Mouse (Mus musculus) CD4-positive helper T cell, adult 2 months (primary cell): Measurements from ENCODE around the gene Ccdc188.

Experiments
- DNase-seq: peaks from one replicate; pipeline ENCODE4 v3.0.0-alpha.2; 2012; ENCODE audit warnings: low read depth, missing footprints, low spot score

The Ccdc188 gene

DNA sequence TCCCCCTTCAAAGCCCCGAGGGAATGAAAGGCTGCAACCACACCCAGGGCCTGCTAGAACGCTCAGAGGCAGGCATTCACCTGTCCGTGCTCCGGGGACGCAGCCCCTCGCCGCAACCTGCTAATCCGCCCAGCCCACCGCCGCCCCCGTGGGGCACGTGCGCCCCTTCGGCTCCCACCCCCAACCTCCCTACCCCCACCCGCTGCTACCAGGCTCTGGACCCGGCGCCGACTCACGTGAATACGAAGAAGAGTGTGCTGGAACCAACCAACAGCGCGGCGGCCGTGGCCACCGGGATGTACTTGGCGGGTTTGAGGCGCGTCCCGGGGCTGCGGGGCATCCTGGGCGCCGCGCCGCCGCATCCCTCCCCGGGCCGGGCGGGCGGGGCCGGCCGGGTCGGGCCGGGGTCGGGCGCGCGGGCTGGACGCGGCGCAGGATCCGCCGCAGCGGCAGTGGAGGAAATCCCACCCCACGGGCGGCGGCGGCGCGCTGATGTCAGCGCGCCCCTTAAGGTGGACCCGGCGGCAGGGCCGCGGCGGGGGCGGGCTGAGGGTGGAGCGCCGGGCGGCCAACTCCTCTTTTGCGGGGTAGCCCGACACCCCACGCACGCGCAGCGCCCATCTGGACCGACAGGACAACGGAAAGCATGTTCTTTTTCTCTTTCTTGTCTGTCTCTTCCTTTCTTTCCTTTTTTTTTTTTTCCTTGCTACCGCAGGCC, 17.2 kb downstream of the Ccdc188 start, which contains the start of gene Zdhhc8:
TSS of gene Zdhhc8 (minus strand) at position 466 of the 718 bp plus-strand sequence.
- DNase-seq, result peak; percentile 76

DNA sequence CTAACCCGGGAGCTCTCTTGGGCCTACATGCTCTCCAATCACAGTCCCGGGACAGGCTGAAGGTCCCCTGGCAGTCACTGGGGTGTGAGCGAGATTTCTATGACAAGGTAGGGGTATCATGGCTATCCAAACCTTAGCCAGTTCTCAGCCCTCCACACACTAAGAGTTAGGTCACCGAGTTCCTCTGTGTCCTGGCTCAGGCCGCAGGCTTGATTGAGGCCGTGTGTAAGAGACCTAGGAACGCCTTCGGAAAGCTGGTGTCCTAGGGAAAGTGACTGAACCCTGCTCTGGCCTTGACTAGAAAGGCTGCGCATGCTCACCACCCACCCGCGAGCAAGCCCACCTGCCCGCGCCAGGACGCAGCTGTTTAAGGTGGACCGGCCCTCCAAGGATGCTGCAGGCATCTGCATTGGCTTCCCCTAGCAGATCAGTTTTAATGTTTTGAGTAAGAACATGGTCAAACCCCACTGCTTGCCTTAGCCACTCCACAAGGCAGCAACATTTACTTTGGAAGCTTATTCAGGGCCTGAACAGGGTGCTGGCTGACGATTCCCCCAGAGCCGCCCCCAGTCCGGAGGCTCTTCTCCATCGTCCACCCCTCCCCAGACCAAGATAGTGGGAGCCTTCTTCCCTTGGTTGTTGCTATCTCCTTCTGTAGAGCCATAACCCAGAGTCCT, 17.8 kb downstream of the Ccdc188 start:
- DNase-seq, result peak; percentile 33

DNA sequence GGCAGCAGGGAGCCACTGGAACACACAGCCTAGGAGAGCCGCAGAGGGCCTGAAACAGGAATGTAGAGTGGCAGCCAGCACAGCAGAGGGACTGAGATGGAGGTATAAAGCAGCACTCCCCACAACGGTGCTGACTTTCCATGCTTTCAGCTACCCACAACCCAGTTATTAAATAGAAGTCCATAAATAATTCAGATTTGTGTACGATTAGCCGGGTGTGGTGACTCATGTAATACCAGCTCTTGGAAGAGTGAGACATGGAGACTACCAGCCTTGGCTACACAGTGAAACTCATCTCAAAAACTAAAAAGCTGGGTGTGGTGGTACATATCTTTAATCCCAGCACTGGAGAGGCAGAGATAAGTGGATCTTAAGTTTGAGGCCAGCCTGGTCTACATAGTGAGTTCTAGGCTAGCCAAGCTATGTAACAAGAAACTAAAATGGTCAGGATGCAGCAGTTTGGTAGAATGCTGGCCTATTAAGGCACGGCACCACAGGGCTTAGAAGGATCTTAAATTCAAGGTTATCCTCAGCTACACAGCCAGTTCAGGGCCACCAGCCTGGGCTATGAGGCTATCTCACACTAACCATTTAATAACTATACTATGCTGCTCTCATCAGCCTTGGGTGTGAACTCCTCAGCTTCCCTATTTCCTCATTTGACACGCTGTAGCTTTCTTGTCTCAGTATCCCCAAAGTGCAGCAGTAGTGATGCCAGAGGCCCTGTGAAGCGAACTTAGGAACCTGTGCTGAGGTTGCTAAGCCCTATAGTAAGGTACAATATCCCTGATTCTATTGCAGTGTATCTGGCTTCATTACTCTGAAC, 19.2 kb downstream of the Ccdc188 start:
- no peak for DNase-seq

DNA sequence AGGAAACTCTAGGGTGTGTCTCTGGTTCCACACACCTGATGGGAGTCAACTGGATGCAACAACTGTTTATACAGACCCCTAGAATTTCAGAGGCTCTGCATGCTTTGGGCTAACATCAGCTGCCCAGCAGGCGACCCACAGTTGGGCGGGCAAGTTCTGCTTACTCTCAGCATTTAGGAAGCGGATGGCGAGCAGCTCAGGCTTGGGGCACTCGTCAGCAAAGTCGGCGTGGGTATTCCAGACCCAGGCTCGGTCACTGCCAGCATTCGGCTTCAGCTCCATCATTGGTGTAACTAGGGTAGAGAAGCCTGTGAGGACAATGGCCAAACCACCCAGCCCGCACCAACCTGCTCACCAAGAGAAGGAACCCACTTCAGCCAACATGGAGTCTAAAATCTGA, 23.9 kb downstream of the Ccdc188 start:
- no peak for DNase-seq

DNA sequence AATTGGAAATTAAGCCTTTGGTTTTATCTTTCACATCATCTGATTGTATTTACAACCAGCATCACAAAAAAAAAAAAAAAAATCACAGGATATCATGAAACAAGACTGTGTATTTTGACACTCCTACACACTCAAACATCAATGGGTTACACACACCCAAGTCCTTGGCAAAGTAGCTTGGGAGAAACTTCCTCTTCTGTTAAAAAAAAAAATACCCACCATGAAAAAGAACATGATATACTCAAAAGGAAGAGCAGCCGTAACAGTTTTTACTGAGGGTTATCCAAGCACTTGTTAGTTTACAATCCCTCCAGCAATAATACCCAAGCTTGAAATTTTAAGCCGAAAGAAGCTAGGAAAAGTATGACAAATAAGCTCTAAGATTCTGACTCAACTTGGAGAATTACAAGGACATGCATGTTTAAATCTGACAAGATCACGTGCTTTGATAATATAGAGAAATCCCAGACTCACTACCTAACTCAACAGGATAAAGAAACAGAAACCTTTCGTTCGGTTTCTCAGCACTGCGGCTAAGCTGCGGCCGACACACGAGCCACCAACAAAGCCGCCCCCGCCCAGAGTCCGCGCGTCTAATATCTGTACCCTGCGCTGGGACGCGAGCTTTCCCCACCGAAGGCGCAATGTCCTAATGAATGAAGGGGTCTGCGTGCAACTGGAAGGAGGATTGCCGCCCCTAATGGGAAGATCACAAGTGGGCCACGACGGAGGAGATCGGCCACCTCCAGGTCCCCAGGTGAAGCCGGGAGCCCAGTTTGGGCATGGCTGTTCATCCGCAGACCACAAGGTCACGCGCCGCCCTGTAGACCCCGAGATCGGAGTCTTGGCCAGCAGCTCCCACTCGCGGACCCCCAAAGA, 30.1 kb downstream of the Ccdc188 start:
- DNase-seq, result peak; percentile 50

DNA sequence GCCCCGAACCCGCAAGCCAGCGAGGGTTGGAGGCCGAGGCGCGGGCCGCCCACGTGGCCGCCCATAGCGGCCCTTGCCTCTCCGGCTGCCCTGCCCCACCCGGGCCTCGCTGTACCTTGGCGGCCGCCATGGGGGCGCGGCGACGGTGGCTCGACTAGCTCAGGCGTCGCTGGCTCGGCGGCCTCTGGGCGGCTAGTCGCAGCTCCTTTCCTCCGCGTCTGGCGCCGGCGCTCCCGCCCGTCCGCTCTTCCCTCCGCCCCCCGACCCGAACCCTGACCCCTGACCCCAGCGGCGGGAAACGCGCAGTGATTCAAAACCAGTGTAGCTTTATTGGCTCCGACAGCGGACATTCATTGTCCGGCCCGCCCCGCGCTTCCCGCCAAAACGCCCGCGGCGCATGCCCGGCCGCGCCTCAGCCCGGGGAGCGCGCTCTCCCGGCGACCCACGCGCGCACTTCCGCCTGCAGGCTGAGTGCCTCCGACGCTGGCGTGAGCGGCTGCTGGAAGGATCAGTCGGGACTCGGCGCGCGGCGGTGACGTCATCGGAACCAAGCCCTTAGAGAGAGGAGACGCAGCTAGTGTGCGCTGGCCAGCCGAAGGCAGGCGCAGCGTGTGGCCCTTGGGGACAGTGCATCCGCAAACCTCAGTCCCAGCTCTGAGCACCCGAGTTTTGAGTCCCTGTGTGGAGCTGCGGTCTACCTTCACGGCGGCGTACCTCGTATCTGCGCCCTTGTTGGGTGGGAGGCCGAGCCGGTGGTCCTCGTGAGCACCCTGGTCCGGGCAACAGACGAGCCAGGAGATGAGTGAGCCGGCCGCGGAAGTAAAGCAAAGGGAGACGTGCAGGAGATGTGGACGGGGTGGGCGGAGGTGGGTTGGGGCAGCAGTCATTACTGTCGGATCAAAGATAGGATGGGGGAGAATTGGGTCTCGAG, 31.0 kb downstream of the Ccdc188 start, which contains the start of the genes Trmt2a and Ranbp1:
TSS of gene Trmt2a (plus strand) at position 247 of the 931 bp plus-strand sequence.
TSS of gene Ranbp1 (minus strand) at position 300 of the 931 bp plus-strand sequence.
- DNase-seq, result peak; percentile 99

DNA sequence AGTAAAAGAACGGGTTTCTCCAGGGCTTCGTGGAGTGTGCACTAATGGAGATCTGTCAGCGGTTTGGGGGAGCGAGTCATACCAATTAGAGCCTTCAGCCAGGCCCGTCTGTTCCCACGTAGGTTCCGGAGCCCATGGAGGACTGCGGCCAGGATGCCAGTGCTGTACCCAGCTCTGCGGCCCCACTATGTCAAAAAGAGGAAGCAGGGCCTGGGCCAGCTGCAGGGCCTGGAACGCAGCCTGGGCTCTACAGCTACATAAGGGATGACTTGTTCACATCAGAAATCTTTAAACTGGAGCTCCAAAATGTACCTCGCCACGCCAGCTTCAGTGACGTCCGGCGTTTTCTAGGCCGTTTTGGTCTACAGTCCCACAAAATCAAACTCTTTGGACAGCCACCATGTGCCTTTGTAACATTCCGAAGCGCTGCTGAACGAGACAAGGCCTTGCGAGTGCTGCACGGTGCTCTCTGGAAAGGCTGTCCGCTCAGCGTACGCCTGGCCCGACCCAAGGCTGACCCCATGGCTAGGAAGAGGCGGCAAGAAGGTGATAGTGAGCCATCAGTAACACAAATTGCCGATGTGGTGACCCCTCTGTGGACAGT, 31.8 kb downstream of the Ccdc188 start:
- DNase-seq, result no peak

DNA sequence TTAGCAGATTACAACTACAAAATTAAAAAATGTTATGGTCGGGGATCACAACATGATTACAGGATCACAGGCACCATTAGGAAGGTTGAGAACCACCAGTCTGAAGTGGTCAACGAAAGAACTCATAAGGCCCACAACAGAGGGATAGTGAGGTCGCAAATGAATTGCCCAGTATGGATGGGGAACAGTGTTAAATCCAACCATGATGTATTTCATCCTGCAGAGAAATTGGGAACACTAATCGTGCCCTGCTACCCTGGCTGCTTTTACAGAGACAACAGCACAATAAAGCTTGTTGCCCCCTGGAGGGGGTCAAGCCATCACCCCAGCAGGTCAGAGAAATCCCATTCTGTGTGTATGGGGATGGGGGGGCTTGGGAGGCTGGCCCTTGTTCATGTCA, 32.6 kb downstream of the Ccdc188 start:
- DNase-seq, result no peak

DNA sequence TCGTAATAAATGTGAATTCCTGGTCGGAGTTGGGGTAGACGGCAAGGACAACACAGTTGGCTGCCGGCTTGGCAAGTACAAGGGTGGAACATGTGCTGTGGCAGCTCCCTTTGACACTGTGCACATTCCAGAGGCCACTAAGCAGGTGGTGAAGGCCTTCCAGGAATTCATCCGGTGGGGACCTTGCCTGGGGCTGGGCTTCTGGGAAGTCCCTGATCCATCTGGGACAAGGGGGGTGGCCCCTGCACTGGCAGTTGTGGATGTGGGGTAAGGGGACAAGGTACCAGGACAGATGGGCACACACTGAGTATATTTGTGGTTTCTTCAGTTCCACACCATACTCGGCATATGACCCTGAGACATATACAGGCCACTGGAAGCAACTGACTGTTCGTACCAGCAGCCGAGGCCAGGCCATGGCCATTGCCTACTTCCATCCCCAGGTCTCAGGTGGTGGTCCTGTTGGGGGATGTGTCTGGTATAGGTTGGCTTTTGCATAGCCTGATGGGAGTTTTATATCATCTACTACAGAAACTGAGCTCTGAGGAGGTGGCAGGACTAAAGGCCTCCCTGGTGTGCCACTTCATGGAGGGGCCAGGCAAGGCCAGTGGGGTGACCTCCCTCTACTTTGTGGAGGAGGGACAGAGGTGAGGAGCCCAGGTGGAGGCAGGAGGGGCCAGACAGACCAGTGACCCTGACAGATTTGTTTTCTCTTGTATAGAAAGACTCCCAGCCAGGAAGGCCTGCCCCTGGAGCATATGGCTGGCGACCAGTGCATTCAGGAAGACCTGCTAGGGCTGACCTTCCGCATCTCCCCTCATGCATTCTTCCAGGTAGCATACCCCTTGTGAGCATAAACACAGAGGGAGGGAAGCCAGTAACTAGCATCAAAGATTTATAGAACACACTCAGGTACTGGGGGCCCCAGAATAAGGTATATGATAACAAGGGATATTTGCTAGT, 33.4 kb downstream of the Ccdc188 start:
- DNase-seq, result no peak

DNA sequence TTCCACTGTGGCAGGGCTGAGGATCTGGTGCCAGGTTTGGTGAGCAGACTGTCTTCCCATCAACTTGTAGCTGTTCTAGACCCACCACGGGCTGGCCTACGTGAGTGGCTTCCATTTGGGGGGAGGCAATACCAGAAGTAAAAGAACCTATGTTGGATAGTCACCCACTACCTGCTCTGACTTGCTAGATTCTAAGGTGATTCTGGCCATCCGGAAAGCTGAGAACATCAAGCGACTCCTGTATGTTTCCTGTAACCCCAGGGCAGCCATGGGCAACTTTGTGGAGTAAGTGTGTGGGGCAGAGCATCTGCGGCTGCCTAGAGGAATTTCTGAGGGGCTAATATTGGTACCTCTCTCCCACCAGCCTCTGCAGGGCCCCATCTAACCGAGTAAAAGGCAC, 35.1 kb downstream of the Ccdc188 start:
- no peak for DNase-seq

DNA sequence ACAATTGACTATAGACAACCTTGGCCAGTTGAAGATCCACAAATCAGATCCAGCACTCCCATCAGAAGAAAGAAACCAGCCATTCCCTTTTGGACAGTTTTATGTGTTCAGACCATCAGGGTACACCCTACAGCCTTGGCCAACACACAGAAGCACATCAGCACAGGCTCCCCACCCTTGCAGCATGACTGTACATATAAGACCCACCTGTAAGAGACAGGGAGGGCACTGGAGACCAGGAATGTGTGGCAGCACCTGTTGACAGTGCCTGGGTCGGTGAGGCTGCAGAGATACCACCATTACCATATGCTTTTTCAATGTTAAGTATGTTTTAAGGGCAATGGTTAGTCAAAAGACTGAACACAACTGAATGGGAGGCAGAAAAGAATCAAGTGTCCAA, 36.2 kb downstream of the Ccdc188 start:
- no peak for DNase-seq

DNA sequence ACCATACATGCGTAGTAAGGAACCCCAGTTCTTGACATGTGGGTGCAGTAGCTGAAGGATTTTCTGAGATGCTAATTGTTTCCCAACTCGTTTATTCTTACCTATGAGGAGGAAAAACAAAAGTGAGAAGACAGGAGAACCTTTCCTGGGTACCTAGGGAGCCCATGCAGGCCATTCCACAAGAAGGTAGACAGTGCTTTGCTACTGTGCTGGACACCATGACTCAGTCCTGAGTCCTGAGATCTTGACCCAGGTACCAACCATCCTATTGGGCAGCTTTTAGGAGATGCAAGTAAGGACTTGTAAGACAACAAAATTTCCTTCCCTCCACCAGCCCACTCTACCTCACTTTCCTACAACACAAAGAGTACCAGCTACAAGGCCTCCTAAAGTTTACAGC, 40.5 kb downstream of the Ccdc188 start, which contains the start of gene Gm49776:
TSS of gene Gm49776 (minus strand) at position 101 of the 400 bp plus-strand sequence.
- DNase-seq, result no peak

DNA sequence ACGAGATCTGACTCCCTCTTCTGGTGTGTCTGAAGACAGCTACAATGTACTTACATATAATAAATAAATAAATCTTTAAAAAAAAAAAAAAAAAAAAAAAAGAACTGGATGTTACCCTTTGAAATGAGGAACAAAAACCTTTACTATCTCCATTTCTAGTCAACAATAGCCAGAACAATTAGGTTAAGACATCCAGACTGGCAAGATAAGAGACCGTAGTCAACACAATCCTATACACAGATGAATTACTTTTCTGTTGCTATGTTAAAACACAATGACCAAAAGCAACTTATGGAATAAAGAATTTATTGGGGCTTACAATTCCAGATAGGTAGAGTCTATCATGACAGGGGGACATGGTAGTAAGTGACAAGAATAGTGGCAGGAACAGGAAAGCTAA, 47.3 kb downstream of the Ccdc188 start:
- no peak for DNase-seq

DNA sequence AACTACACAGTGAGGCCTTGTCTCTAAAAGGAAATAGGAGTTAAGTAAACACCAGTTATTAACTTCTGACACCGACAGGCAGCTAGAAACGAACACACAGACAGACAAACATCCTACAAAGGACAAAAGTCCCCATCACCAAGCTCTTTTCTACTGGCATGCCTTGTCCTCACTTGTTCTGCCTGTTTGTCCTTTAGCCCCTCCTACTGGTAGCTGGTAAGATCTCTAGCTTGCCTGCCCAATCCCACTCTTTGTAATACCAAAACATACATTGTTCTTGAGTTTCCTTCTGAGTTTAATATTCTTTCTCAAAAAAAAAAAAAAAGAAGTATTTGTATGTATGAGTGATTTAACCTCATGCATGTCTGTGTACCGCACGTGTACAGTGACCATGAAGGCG, 50.5 kb downstream of the Ccdc188 start:
- DNase-seq, result no peak
